Mouse (Mus musculus) heart, adult 8-10 months (tissue): ENCODE data around the gene Btk. TPM values are rescaled to one million over a fixed set of nuclear protein-coding genes. Genes with fewer than 3 reads are reported as not detected.
"Not testable (repeated sequence)": the region's sequence is repeated elsewhere in the genome, so short reads cannot be mapped to it uniquely, and the experiment has no call there.

Experiments
- DNase-seq: peaks from one replicate; pipeline ENCODE4 v3.0.0; 2022; ENCODE audit warnings: low spot score
- total RNA-seq, 4 experiments: library from RNA; stranded (reverse); gene quantifications; 2 replicates each; pipeline ENCODE4 v1.2.4; 2022

Btk gene
- total RNA-seq, 4 experiments from 2014 or later: 0.44 to 1.3 (median 0.75) TPM

GRCm38 (mm10) chrX:134580528-134581305 lies 2.7 kb downstream of the Btk start:
- DNase-seq: no peak

- DNase-seq: no peak
These were observed 5.5 kb downstream of the Btk start for GRCm38 (mm10) chrX:134577896-134578295.

GRCm38 (mm10) chrX:134566536-134567222 lies 16.7 kb downstream of the Btk start:
- no peak for DNase-seq

- DNase-seq: no peak
These were observed 19.0 kb downstream of the Btk start for GRCm38 (mm10) chrX:134564326-134564725.

- no peak for DNase-seq
These were observed 28.9 kb downstream of the Btk start for GRCm38 (mm10) chrX:134554425-134554824.

- no peak for DNase-seq
These were observed 30.0 kb downstream of the Btk start for GRCm38 (mm10) chrX:134553326-134553725.

- DNase-seq: peak; percentile 40
These were observed 32.5 kb downstream of the Btk start for GRCm38 (mm10) chrX:134550903-134551302.

- DNase-seq: no peak
These were observed 36.0 kb downstream of the Btk start for GRCm38 (mm10) chrX:134547330-134547729.

- no peak for DNase-seq
These were observed 41.4 kb downstream of the Btk start for GRCm38 (mm10) chrX:134541955-134542308.

- peak; percentile 31 for DNase-seq
These were observed 42.0 kb downstream of the Btk start, which contains the start of gene Timm8a1 for GRCm38 (mm10) chrX:134541145-134541954. Gene Timm8a1, minus strand, starts transcription at chrX:134541865.

GRCm38 (mm10) chrX:134540414-134541135 lies 42.8 kb downstream of the Btk start:
- no peak for DNase-seq

- DNase-seq: not testable (repeated sequence)
These were observed 43.6 kb downstream of the Btk start for GRCm38 (mm10) chrX:134539795-134540194.

- DNase-seq: no peak
These were observed 50.0 kb downstream of the Btk start for GRCm38 (mm10) chrX:134533346-134533745.

- DNase-seq: no peak
These were observed 58.1 kb downstream of the Btk start for GRCm38 (mm10) chrX:134525260-134525659.

GRCm38 (mm10) chrX:134523772-134524171 lies 59.6 kb downstream of the Btk start:
- DNase-seq: no peak

GRCm38 (mm10) chrX:134509473-134509872 lies 73.9 kb downstream of the Btk start:
- no peak for DNase-seq

GRCm38 (mm10) chrX:134507977-134508376 lies 75.4 kb downstream of the Btk start:
- DNase-seq: no peak

- DNase-seq: no peak
These were observed 82.7 kb downstream of the Btk start for GRCm38 (mm10) chrX:134500651-134501050.
